Mouse (Mus musculus) heart, embryonic 14.5 days (tissue): ENCODE results near the gene Atpaf1. TPM values are rescaled to one million over a fixed set of nuclear protein-coding genes. Genes with fewer than 3 reads are reported as not detected.

Experiments used
- ATAC-seq: fragments of 200-750 bp; cut with Nextera tagmentation; 2 replicates; pipeline ENCODE4 v1.8.0; 2017; ENCODE audit warnings: low read depth, moderate TSS enrichment; ENCODE audit not compliant: insufficient number of reproducible peaks, insufficient read depth, low FRiP score
- H3K27ac ChIP-seq, 2 experiments: fragments of 200-500 bp in 1 of 2; fragments of 300-500 bp in 1 of 2; sonication (generic) in 1 of 2; replicated peaks in 1 of 2; 2 replicates each; pipeline ENCODE4 v1.5.1; 2012 to 2014; ENCODE audit warnings: low read depth in 2 of 2, low read length in 2 of 2, control low read depth in 1 of 2, mild to moderate bottlenecking in 1 of 2, mixed read lengths in 1 of 2; ENCODE audit not compliant: control insufficient read depth in 1 of 2, insufficient read depth in 1 of 2
- H3K27me3 ChIP-seq: fragments of 300-500 bp; sonication (generic); 2 replicates; pipeline ENCODE4 v1.6.1; 2014; ENCODE audit warnings: mild to moderate bottlenecking, low read length, control low read depth; ENCODE audit not compliant: control insufficient read depth, insufficient read depth
- H3K36me3 ChIP-seq: fragments of 300-500 bp; sonication (generic); 2 replicates; pipeline ENCODE4 v1.6.1; 2014; ENCODE audit warnings: mild to moderate bottlenecking, control low read depth, low read length, mixed read lengths; ENCODE audit not compliant: control insufficient read depth, insufficient read depth
- H3K4me1 ChIP-seq, 2 experiments: fragments of 200-500 bp in 1 of 2; fragments of 300-500 bp in 1 of 2; sonication (generic) in 1 of 2; 2 replicates each; pipeline ENCODE4 v1.6.1; 2012 to 2014; ENCODE audit warnings: low read length in 2 of 2, control low read depth in 1 of 2, mixed read lengths in 1 of 2; ENCODE audit not compliant: control insufficient read depth in 2 of 2, insufficient read depth in 2 of 2
- H3K4me2 ChIP-seq: fragments of 300-500 bp; sonication (generic); 2 replicates; pipeline ENCODE4 v1.6.1; 2014; ENCODE audit warnings: mild to moderate bottlenecking, low read length
- H3K4me3 ChIP-seq, 2 experiments: fragments of 200-500 bp in 1 of 2; fragments of 300-500 bp in 1 of 2; sonication (generic) in 1 of 2; 2 replicates each; pipeline ENCODE4 v1.5.1; 2012 to 2014; ENCODE audit warnings: low read length in 2 of 2, mild to moderate bottlenecking in 2 of 2, control low read depth in 1 of 2, low read depth in 1 of 2, moderate library complexity in 1 of 2; ENCODE audit not compliant: control insufficient read depth in 1 of 2, insufficient read depth in 1 of 2
- H3K9ac ChIP-seq: fragments of 300-500 bp; sonication (generic); 2 replicates; pipeline ENCODE4 v1.6.1; 2014; ENCODE audit warnings: mild to moderate bottlenecking, low read length
- H3K9me3 ChIP-seq: fragments of 300-500 bp; sonication (generic); 2 replicates; pipeline ENCODE4 v1.6.1; 2016; ENCODE audit warnings: low read length, control low read depth; ENCODE audit not compliant: control insufficient read depth
- WGBS: fragments of 180-500 bp; shearing (Covaris S2); extraction: QIAGEN DNeasy Blood & Tissue Kit; methylation state at CpG from one replicate; pipeline ENCODE4 v1.1.7; 2014; 5-methylcytosine and 5-hydroxymethylcytosine counted together
- polyA plus RNA-seq: library from polyadenylated mRNA; unstranded; fragments of >200 nt; fragmentation: Nextera tagmentation; extraction: Ambion mirVana; gene quantifications from 2 replicates; pipeline ENCODE4 v1.2.1, GENCODE M21; 2014

Gene Atpaf1
- polyA plus RNA-seq, 1 experiment from 2014 or later: 89.2 TPM

DNA sequence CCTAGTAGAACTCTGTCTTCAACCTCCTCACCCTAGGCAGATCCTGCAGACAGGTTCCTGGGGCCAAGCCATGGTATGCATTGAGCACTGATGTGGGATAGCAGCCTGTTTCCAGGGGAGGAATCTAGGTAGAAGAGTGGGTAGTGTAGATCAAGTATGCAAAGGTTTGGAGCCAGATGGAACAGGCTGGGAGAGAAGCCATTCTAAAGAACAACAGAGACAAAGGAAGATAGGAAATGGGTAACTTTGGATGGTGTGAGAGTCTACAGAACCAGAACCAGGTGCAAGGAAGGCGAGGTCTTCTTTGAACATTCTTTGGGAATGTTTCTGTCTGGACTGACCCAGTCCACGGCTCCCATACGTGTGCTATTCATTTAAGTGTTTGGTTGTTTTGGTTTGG, 42.5 kb downstream of the Atpaf1 start:
- no peak for ATAC-seq
- H3K4me1 ChIP-seq: peaks cover 17 to 39% of the 10 kb centered on the region in 2 experiments
- H3K9me3 ChIP-seq: no peaks in the 10 kb centered on the region
- no peak overlapping the region for H3K9ac ChIP-seq
- H3K27ac ChIP-seq: no peak overlapping the region
- H3K4me3 ChIP-seq: no peak overlapping the region; a peak in 1 of 4 replicates
- H3K36me3 ChIP-seq: peaks cover 11% of the 10 kb centered on the region
- WGBS: 70% methylated on average over 3 of the region's 3 CpGs
- H3K27me3 ChIP-seq: no peaks in the 10 kb centered on the region
- peak overlapping the region; percentile 90 for H3K4me2 ChIP-seq

DNA sequence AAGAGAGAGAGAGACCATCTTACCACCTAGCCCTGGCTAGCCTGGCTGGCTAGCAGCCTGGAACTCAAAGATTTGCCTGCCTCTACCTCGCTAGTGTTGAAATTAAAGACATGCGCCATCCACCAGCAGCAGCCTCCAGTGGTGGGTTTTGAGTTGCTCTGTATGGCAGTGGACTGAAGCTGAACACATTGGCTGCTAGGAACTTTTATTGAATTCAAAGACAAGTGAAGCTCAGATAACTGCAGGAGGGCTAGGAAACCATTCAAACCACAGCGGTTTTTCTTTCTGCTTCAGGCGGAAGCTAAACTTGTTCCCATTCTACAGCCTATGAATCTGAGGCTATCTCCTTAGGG, 42.9 kb downstream of the Atpaf1 start:
- WGBS: 4% methylated on average over 4 of the region's 4 CpGs
- Histone ChIP-seq H3K9me3 (no peaks in the 10 kb centered on the region), H3K4me3 (peak overlapping the region; percentile 70 to 80), H3K9ac (peak overlapping the region; percentile 85), H3K4me1 (peaks cover 16 to 34% of the 10 kb centered on the region in 2 experiments), H3K36me3 (peaks cover 14% of the 10 kb centered on the region), H3K27me3 (no peaks in the 10 kb centered on the region), H3K4me2 (peak overlapping the region; percentile 90), H3K27ac (peak overlapping the region; percentile 46 to 77; a peak in 2 of 4 replicates)
- ATAC-seq: no peak

DNA sequence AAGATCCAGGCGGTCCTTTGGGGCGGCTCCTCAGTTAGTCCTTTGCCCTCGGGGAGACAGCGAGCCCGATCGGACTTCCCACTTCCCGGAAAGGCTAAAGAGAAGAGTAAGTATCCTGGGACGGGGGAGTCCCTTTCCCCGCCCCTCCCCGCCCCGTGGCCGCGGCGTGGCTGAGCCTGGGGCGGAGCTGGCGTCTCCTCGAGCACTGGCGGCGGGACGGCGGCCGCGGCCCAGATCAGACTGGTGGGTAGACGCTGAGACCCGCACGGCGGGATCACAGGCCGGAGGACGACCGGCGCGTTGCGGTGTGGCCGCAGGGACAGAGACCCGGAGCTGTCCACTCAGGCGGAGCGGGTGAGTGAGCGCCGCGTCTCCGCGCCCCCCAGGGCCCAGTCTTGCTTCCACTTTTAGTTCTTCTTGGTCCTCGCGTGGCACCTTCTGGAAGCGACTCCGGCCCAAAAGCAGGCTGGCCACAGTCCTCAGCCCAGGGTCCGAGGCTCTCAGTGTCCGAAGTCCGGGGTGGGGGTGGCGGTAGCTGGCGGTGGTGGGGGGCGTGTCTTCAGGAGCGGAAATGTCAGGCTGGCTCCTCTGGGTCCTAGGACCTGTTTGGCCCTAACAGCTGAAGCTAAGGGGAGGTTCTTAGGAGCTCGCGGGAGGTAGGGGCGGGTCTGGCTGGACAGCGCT, 43.4 kb downstream of the Atpaf1 start, which contains the start of gene Mob3c:
Mob3c (plus strand) TSS at position 205 of the 684 bp plus-strand sequence.
- Histone ChIP-seq H3K4me3 (peak within 1 kb of the TSS; percentile 70 to 80), H3K27ac (peak within 1 kb of the TSS; percentile 74 to 77), H3K4me2 (peak within 1 kb of the TSS; percentile 90), H3K36me3 (peaks cover 20% of the 10 kb centered on the region), H3K9ac (peak within 1 kb of the TSS; percentile 85), H3K4me1 (peaks cover 16 to 32% of the 10 kb centered on the region in 2 experiments), H3K27me3 (no peaks in the 10 kb centered on the region), H3K9me3 (no peaks in the 10 kb centered on the region)
- under 1% methylated on average over 56 of the region's 57 CpGs for WGBS
- peak; percentile 89 for ATAC-seq

DNA sequence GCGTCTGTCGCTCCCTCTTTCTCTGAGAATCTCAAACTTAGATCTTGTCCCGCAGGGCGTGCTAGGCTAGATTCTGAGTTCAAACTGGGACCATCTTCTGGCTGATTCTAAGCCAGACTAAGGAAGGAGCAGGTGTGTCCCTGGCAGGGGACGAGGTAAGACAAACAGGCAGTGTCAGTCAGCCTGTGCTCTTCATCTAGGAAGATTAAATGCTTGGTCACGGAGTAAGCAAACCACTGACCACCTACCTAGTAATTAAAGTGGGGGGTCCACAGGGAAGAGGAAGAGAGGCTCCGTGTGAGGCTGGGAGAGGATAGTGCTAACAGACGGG, 43.9 kb downstream of the Atpaf1 start:
- Histone ChIP-seq H3K27me3 (no peaks in the 10 kb centered on the region), H3K36me3 (peaks cover 24% of the 10 kb centered on the region), H3K4me1 (peaks cover 14 to 29% of the 10 kb centered on the region in 2 experiments), H3K9me3 (no peaks in the 10 kb centered on the region), H3K27ac (peak overlapping the region in 1 of 2 experiments; percentile 77; a peak in 1 of 4 replicates), H3K9ac (peak overlapping the region; percentile 85), H3K4me3 (peak overlapping the region; percentile 70 to 80), H3K4me2 (peak overlapping the region; percentile 90)
- WGBS: 7% methylated on average over 8 of the region's 8 CpGs
- ATAC-seq: no peak

DNA sequence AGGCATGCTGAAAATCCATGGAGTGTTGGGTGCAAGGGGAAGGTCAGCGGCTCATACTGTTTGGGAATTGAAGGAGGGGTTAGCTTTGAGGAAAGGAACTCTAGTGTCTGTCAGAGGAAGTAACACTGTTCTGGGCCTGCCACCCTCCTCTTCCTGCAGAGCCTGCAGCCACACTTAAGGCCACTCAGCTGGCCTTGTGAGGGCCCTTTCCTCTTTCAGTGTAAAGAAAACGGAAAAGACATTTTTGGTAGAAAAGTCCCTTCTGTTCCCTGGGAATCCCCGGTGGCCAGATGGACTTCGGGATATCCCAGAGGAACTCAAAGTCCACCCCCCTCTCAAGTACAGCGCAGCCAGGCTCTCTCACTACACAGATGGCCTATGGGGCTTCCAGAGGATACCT, 45.9 kb downstream of the Atpaf1 start:
- ATAC-seq: no peak
- Histone ChIP-seq H3K36me3 (peaks cover 42% of the 10 kb centered on the region), H3K9ac (no peak overlapping the region), H3K9me3 (no peaks in the 10 kb centered on the region), H3K4me2 (no peak overlapping the region), H3K4me3 (no peak overlapping the region), H3K4me1 (peaks cover 5 to 16% of the 10 kb centered on the region in 2 experiments), H3K27me3 (no peaks in the 10 kb centered on the region), H3K27ac (no peak overlapping the region)
- WGBS: 70% methylated on average over 5 of the region's 5 CpGs

DNA sequence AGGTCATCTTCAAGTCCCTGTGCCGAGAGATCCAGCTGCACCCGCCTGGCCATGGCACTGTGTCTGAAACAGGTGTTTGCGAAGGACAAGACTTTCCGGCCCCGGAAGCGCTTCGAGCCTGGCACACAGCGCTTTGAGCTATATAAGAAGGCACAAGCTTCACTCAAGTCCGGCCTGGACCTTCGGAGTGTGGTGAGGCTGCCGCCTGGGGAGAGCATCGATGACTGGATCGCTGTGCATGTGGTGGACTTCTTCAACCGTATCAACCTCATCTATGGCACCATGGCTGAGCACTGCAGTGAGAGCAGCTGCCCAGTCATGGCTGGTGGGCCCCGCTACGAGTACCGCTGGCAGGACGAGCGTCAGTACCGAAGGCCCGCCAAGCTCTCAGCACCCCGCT, 46.6 kb downstream of the Atpaf1 start:
- Histone ChIP-seq H3K36me3 (peaks cover 47% of the 10 kb centered on the region), H3K27ac (no peak overlapping the region), H3K9ac (no peak overlapping the region), H3K4me2 (no peak overlapping the region), H3K27me3 (no peaks in the 10 kb centered on the region), H3K4me3 (no peak overlapping the region), H3K4me1 (peaks cover 5 to 16% of the 10 kb centered on the region in 2 experiments), H3K9me3 (no peaks in the 10 kb centered on the region)
- ATAC-seq: no peak
- 91% methylated on average over 22 of the region's 22 CpGs for WGBS

DNA sequence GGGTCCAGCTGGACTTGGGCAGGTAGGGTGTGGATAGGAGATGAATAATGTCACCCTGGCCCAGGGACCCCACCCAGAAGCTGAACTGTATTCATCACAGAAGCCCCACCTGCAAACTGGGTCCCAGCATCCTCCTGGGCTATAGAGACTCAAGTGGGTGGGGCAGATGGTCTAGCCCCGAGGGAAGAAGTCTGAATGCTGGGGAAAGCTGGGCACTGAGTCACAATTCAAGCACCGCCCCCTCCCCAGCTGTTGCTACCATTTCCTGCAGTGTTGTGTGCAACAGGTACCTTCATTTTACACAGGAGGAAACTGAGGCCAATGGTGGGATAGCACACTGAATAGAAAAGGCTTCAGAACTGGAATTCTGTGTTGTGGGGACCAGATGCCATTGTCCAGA, 47.4 kb downstream of the Atpaf1 start:
- WGBS: 54% methylated on average over 2 of the region's 2 CpGs
- H3K4me3 ChIP-seq: no peak overlapping the region

DNA sequence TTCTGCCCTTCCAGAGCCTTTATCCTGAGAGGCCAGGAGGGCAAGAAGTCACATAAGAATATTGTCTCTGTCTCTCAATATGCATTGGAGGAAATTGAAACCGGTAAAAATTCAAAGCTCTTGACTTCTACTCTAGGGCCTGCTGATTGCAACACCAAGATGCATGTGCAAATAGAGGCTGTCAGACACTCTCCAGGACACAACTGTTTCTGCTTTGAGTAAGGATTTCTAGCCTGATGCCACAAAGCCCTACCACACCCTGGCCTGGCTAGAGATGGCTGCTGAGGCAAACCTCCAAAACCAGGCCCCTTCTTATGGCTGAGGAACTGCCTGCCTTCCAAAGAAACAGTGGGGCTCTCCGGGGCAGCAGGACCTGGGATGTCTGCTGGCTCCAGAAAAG, 51.0 kb downstream of the Atpaf1 start:
- no peak for ATAC-seq
- H3K4me2 ChIP-seq: no peak overlapping the region
- no peak overlapping the region for H3K27ac ChIP-seq
- H3K4me1 ChIP-seq: peaks cover 0 to 6% of the 10 kb centered on the region in 2 experiments; a peak in 3 of 4 replicates
- H3K27me3 ChIP-seq: no peaks in the 10 kb centered on the region
- H3K4me3 ChIP-seq: no peak overlapping the region
- 69% methylated on average over 2 of the region's 2 CpGs for WGBS
- H3K9ac ChIP-seq: no peak overlapping the region
- H3K36me3 ChIP-seq: peaks cover 47% of the 10 kb centered on the region
- no peaks in the 10 kb centered on the region for H3K9me3 ChIP-seq

More for the DNA sequence above, 47.4 kb downstream of the Atpaf1 start:
- no peak overlapping the region for H3K4me2 ChIP-seq
- ATAC-seq: no peak
- H3K4me1 ChIP-seq: peaks cover 5 to 16% of the 10 kb centered on the region in 2 experiments
- H3K36me3 ChIP-seq: peaks cover 47% of the 10 kb centered on the region
- no peak overlapping the region for H3K9ac ChIP-seq
- H3K9me3 ChIP-seq: no peaks in the 10 kb centered on the region
- H3K27ac ChIP-seq: no peak overlapping the region
- no peaks in the 10 kb centered on the region for H3K27me3 ChIP-seq
